In genomic region chr16:38619054-38619453, GRCm38 (mm10) we compare ENCODE assay signal across 9 mouse cellular contexts.
DNase-seq lines count a peak whose midpoint lies in the region; ATAC-seq lines count a peak whose summit lies in the region.
"Had no signal": no experiment of that assay in that cellular context is flagged by ENCODE, and none has a peak within 500 bp of the region (broad histone marks: within the 10 kb centered on the region; RNA-seq: fewer than 3 reads in every experiment).

No protein-coding gene starts in this region.

- ATAC-seq in intestine, embryonic 15.5 days, result peak; percentile 71; the same call in 1 of the 2 replicates
- 0 out of 2 replicates have a peak, but pooled peaks have one; percentile 64 for ATAC-seq in midbrain, embryonic 16.5 days

- H3K9me3 ChIP-seq in intestine, embryonic 15.5 days, result no peaks in the 10 kb centered on the region
- no peaks in the 10 kb centered on the region for H3K9me3 ChIP-seq in midbrain, embryonic 16.5 days (replicated peaks; ENCODE audit: control insufficient read depth, low read length, poor library complexity, severe bottlenecking)
- H3K9me3 ChIP-seq: embryonic facial prominence, embryonic 15.5 days had no signal

- no peaks in the 10 kb centered on the region for H3K36me3 ChIP-seq in intestine, embryonic 15.5 days
- no peaks in the 10 kb centered on the region for H3K36me3 ChIP-seq in midbrain, embryonic 16.5 days (ENCODE audit: control insufficient read depth, insufficient read depth, low read length)

- no peak overlapping the region for H3K27ac ChIP-seq in intestine, embryonic 15.5 days
- H3K27ac ChIP-seq in midbrain, embryonic 16.5 days (ENCODE audit: low read length), result no peak overlapping the region
- H3K27ac ChIP-seq: embryonic facial prominence, embryonic 15.5 days had no signal

- 22% methylated on average over 6 of the region's 6 CpGs for WGBS in intestine, embryonic 15.5 days
- WGBS in midbrain, embryonic 16.5 days, result 21% methylated on average over 6 of the region's 6 CpGs

- no peak overlapping the region for H3K4me2 ChIP-seq in intestine, embryonic 15.5 days (replicated peaks)
- no peak overlapping the region for H3K4me2 ChIP-seq in midbrain, embryonic 16.5 days (ENCODE audit: low read length)
- H3K4me2 ChIP-seq: embryonic facial prominence, embryonic 15.5 days had no signal

- intact Hi-C loops in left cerebral cortex, postnatal 25 days (cut with DNase I), result loop anchor here (5.0 kb wide), 1 partner anchor 193 kb away; no protein-coding TSS in a partner anchor

- no peak overlapping the region for H3K9ac ChIP-seq in intestine, embryonic 15.5 days
- no peak overlapping the region for H3K9ac ChIP-seq in midbrain, embryonic 16.5 days (ENCODE audit: low read depth, low read length)
- H3K9ac ChIP-seq: embryonic facial prominence, embryonic 15.5 days had no signal

- H3K27me3 ChIP-seq in intestine, embryonic 15.5 days (replicated peaks), result no peaks in the 10 kb centered on the region
- no peaks in the 10 kb centered on the region for H3K27me3 ChIP-seq in midbrain, embryonic 16.5 days (ENCODE audit: control insufficient read depth, insufficient read depth, low read depth, low read length)
- H3K27me3 ChIP-seq: embryonic facial prominence, embryonic 15.5 days had no signal

- H3K4me3 ChIP-seq in intestine, embryonic 15.5 days (replicated peaks), result no peak overlapping the region
- H3K4me3 ChIP-seq in midbrain, embryonic 16.5 days (ENCODE audit: low read depth, low read length), result no peak overlapping the region
- H3K4me3 ChIP-seq: embryonic facial prominence, embryonic 15.5 days had no signal

- peak; percentile 78 for DNase-seq in urinary bladder, postnatal 14 days (ENCODE audit: low spot score)
- no peak for DNase-seq in urinary bladder, adult 2 months (ENCODE audit: low spot score)
- DNase-seq in cerebellum, adult 9-11 months, result peak; percentile 30
- DNase-seq in frontal cortex, postnatal 25 days (ENCODE audit: low spot score in 2 of 2), result peak; percentile 61 to 79
- peak; percentile 80 to 84 for DNase-seq in left cerebral cortex, postnatal 25 days (ENCODE audit: low spot score in 2 of 2)
- peak; percentile 36 to 40 for DNase-seq in spleen, postnatal 36 days (ENCODE audit: low spot score in 2 of 2)

- H3K4me1 ChIP-seq in intestine, embryonic 15.5 days (replicated peaks), result no peaks in the 10 kb centered on the region
- no peaks in the 10 kb centered on the region for H3K4me1 ChIP-seq in midbrain, embryonic 16.5 days (ENCODE audit: control insufficient read depth, insufficient read depth, low read length)
- H3K4me1 ChIP-seq: embryonic facial prominence, embryonic 15.5 days had no signal
